Mouse (Mus musculus) brown adipose tissue, adult 24 weeks (tissue): ENCODE results near the gene Ezh1. TPM values are rescaled to one million over a fixed set of nuclear protein-coding genes. Genes with fewer than 3 reads are reported as not detected.

Experiments
- H3K27ac ChIP-seq: fragments of 200-500 bp; replicated peaks from 2 replicates; pipeline ENCODE4 v1.5.1; 2012; ENCODE audit warnings: low read depth, mild to moderate bottlenecking, low read length
- H3K4me1 ChIP-seq: fragments of 200-500 bp; 2 replicates; pipeline ENCODE4 v1.6.1; 2012; ENCODE audit warnings: low read length, mixed read lengths; ENCODE audit not compliant: control insufficient read depth, insufficient read depth, insufficient read length
- H3K4me3 ChIP-seq: fragments of 200-500 bp; 2 replicates; pipeline ENCODE4 v1.5.1; 2012; ENCODE audit warnings: low read depth, mild to moderate bottlenecking, low read length, moderate library complexity; ENCODE audit not compliant: insufficient read depth
- polyA plus RNA-seq: library from polyadenylated mRNA; stranded (reverse); fragments of >200 nt; gene quantifications from 2 replicates; pipeline ENCODE4 v1.2.4, GENCODE M21; 2012; ENCODE audit not compliant: missing spikeins, insufficient read depth, insufficient read length

Ezh1 gene
- polyA plus RNA-seq, 1 experiment, result 20.7 TPM

GRCm38 (mm10) chr11:101186526-101187247 lies 39.6 kb downstream of the Ezh1 start:
- no peak overlapping the region for H3K4me3 ChIP-seq
- H3K27ac ChIP-seq, result no peak overlapping the region
- no peaks in the 10 kb centered on the region; the same call in 1 of the 2 replicates for H3K4me1 ChIP-seq

GRCm38 (mm10) chr11:101185441-101185840 lies 40.8 kb downstream of the Ezh1 start:
- Histone ChIP-seq H3K4me1 (no peaks in the 10 kb centered on the region; the same call in 1 of the 2 replicates), H3K27ac (no peak overlapping the region), H3K4me3 (no peak overlapping the region)

- no peaks in the 10 kb centered on the region for H3K4me1 ChIP-seq
- H3K27ac ChIP-seq, result no peak overlapping the region
- no peak overlapping the region for H3K4me3 ChIP-seq
Observed at GRCm38 (mm10) chr11:101184984-101185383, 41.3 kb downstream of the Ezh1 start.

GRCm38 (mm10) chr11:101182771-101183517 lies 43.3 kb downstream of the Ezh1 start:
- Histone ChIP-seq H3K4me1 (no peaks in the 10 kb centered on the region), H3K27ac (no peak overlapping the region), H3K4me3 (no peak overlapping the region)

GRCm38 (mm10) chr11:101181961-101182360 lies 44.3 kb downstream of the Ezh1 start:
- H3K4me3 ChIP-seq, result no peak overlapping the region
- H3K27ac ChIP-seq, result no peak overlapping the region
- no peaks in the 10 kb centered on the region for H3K4me1 ChIP-seq

- H3K27ac ChIP-seq, result no peak overlapping the region
- no peak overlapping the region for H3K4me3 ChIP-seq
- no peaks in the 10 kb centered on the region for H3K4me1 ChIP-seq
Observed at GRCm38 (mm10) chr11:101180846-101181740, 45.2 kb downstream of the Ezh1 start.

GRCm38 (mm10) chr11:101180261-101180660 lies 46.0 kb downstream of the Ezh1 start:
- no peak overlapping the region for H3K4me3 ChIP-seq
- no peaks in the 10 kb centered on the region for H3K4me1 ChIP-seq
- H3K27ac ChIP-seq, result no peak overlapping the region

- H3K4me3 ChIP-seq, result no peak overlapping the region
- H3K4me1 ChIP-seq, result peaks cover 3% of the 10 kb centered on the region; the same call in 1 of the 2 replicates
- H3K27ac ChIP-seq, result no peak overlapping the region
Observed at GRCm38 (mm10) chr11:101179306-101179705, 47.0 kb downstream of the Ezh1 start.

GRCm38 (mm10) chr11:101178061-101179058 lies 47.9 kb downstream of the Ezh1 start:
- Histone ChIP-seq H3K4me3 (no peak overlapping the region), H3K27ac (no peak overlapping the region), H3K4me1 (peaks cover 4% of the 10 kb centered on the region; the same call in 1 of the 2 replicates)

- H3K27ac ChIP-seq, result no peak overlapping the region
- peaks cover 8% of the 10 kb centered on the region for H3K4me1 ChIP-seq
- no peak overlapping the region for H3K4me3 ChIP-seq
Observed at GRCm38 (mm10) chr11:101176933-101177773, 49.1 kb downstream of the Ezh1 start.

- no peak overlapping the region for H3K27ac ChIP-seq
- peak overlapping the region; percentile 40 for H3K4me3 ChIP-seq
- peaks cover 8% of the 10 kb centered on the region for H3K4me1 ChIP-seq
Observed at GRCm38 (mm10) chr11:101176117-101176691, 50.1 kb downstream of the Ezh1 start.

GRCm38 (mm10) chr11:101175636-101176116 lies 50.6 kb downstream of the Ezh1 start:
- H3K4me3 ChIP-seq, result peak overlapping the region; percentile 63

More at GRCm38 (mm10) chr11:101175636-101176116, 50.6 kb downstream of the Ezh1 start:
- H3K4me1 ChIP-seq, result peaks cover 8% of the 10 kb centered on the region
- no peak overlapping the region for H3K27ac ChIP-seq
